Mouse (Mus musculus) v-Abl transformed pro-B cells (cell line): ENCODE measurements at regions not wholly inside any gene's neighbourhood (a gene's known extent, or its start where the extent isn't known, plus 50 kb on each side); places are given as distances from the start of the nearest gene placed in this dataset.

Experiments
- in situ Hi-C, 2 experiments: fragments of 400-800 bp; cut with MboI; formaldehyde crosslinking; loops; one replicate each; pipeline ENCODE4 v1.15.1; 2025; ENCODE audit not compliant: unreplicated experiment in 2 of 2

DNA sequence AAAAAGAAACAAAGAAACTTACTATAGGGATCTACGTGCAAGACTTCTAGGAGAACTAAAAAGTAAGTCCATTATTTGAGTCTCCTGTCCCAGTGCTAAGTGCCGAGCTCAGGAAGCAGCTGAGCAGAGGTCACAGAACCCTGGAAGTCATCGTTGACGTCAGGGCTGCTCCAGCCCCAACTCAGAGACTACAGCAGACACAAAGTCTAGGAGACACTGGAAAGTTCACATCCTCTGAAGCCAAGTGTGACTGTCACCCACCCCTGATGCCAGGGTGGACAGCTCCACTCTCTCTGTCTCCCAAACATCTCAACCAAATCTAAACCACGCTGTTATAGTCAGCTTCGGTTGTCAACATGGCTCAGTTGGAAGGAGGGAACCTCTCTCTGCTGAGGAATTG is 124.9 kb downstream of the Rpap3 start:
- in situ Hi-C loops, result loop anchor here (5.0 kb wide), 3 partner anchors 253 to 343 kb away; no protein-coding TSS in a partner anchor

DNA sequence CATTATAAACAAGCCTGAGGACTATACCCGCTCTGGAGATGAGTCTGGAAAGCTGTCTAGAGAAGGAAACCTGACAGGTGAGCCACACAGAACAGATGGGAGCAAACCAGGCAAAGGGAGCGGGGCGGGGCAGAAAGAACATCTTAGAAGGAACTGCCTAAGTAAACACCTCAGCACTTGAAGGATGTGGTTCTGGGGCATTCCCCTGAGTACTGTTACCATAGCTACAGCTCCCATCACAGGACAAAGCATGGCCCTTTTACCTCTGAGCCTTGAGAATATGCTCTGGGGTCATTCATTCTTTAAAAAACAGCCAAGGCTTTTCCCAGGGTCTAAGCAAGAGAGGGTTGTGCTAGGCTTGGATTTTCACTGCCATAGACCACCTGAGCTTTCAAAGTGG is 127.6 kb downstream of the Rpap3 start:
- in situ Hi-C loops, result loop anchor here in 1 of 2 experiments (5.0 kb wide), 1 partner anchor 251 kb away; no protein-coding TSS in a partner anchor

DNA sequence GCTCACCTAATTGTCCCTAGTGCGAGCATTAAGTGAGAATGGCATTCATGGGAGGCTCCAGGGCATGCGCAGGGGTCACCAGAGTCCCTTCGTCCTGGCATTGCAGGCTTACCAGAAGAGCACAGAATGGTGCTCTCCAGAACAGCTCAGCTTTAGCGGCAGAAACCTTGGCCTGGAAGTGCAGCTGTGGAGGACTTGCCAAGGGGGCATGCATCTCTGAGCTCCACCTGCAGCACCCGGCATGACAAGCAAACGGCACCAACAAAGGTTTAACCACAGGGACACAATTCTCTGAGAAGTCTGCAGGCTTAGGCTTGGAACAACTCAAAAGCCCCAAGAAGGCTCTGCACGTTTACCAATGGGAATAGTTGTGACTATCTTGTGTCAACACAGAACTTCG is 128.4 kb downstream of the Rpap3 start:
- in situ Hi-C loops, result loop anchor here in 1 of 2 experiments (5.0 kb wide), 1 partner anchor 250 kb away; no protein-coding TSS in a partner anchor

DNA sequence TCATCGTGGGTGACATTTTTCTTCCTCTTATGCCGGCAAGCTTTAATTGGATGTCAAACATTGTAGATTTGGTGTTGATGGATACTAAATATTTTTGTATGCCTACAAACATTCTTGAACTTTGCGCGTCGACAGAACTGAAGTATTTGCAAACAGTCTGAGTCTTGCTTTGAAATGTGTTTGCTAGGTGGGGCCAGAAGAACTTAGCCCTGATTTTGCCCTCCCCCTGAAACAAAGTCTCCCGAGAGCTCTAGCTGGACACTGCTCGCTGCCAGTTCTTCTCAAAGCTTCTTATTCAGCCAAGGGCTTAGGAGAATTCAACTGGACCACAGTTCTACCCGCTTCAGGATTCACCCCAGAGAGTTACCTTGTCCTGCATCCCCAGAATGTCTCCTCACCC is 133.0 kb downstream of the Rpap3 start:
- in situ Hi-C loops, result loop anchor here in 1 of 2 experiments (5.0 kb wide), 1 partner anchor 70 kb away; no protein-coding TSS in a partner anchor

DNA sequence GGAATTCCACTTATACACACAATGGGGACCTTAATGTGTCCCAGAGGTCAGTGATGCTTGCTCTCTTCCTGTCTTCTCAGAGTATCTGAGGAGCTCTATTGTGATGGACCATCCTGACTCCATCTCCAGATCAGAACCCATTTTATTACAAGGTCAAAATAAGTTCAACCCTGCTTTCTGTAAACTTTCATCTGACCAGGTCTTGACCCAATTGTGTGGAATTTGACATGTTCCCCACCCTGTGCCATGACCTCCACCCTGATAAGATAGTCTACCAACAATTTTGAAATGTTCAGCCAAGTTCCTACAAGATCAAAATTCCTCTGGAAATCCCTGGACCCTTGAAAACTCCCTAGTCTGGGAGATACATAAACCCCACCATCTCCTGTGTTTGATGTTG is 133.7 kb downstream of the Rpap3 start:
- in situ Hi-C loops, result loop anchor here in 1 of 2 experiments (5.0 kb wide), 1 partner anchor 70 kb away; no protein-coding TSS in a partner anchor

DNA sequence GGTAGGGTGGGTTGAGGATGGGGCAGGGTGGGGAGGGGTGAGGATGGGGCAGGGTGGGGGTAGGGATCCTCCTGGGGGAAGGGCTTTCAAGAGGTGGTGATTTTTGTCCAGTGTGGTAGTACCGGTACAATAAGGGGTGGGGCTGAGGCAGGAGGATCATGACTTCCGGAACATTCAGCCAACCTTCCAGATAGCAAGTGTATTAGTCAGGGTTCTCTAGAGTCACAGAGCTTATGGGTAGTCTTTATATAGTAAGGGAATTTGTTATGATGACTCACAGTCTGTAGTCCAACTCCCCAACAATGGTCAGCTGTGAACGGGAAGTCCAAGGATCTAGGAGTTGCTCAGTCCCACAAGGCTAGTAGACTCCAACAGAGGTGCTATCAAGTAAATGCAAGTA is 145.5 kb downstream of the Rpap3 start:
- in situ Hi-C loops, result loop anchor here in 1 of 2 experiments (10.0 kb wide), 1 partner anchor 45 kb away; no protein-coding TSS in a partner anchor

DNA sequence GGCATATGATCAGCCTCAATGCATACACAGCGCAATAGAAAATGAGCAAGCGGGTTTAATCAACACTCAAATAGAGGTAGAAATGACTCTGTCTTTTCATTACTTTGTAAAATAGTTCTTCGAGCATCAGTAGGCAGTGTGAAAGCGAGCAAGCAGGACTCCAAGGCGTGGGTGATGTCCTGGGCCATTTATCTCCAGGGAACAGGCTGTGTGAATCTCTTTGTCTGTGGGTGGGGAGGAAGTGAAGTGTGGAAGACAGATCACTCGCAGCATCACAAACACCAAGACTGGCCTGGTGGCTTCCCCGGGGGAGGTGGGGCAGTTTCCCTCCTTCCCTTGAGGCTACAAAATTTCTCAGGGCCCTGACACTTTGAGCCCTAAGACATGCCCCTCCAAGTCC is 146.9 kb downstream of the Rpap3 start:
- in situ Hi-C loops, result no loop called here

DNA sequence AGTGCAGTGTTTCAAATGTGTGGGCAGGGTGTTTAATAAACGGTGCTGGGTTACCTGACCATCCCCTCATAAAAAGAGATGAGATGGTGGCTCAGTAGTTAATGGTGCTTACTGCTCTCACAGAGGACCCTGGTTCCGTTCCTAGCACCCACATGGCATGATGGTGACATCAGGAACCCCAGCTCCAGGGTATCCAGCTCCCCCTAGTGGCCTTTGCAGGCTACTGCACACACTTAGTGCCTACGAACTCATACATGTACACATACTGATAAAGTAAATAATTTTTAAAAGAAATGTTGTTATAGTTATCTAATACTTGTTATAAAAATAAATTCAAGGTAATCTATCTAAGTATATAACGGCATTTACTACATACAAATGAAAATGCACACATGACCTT is 157.3 kb downstream of the Rpap3 start:
- in situ Hi-C loops, result no loop called here

DNA sequence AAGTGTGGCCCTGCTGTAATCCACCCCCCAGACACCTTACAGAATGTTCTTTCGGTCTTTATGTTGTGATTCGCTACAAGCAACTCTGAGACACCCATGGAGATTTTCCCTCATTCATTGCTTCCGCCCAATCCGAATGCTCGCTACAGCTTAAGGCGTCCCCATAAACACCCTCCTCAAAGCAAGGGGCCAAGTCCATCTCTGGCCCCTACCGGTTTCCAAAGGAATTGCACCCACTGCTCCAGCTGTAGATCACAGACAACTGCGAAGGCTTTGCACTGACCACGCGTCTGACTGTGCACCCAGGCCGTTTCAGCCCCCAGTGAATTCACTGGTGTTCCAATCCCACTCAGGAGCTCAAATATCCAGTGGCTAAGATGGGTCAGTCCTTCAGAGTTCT is 160.6 kb downstream of the Rpap3 start:
- in situ Hi-C loops, result no loop called here

DNA sequence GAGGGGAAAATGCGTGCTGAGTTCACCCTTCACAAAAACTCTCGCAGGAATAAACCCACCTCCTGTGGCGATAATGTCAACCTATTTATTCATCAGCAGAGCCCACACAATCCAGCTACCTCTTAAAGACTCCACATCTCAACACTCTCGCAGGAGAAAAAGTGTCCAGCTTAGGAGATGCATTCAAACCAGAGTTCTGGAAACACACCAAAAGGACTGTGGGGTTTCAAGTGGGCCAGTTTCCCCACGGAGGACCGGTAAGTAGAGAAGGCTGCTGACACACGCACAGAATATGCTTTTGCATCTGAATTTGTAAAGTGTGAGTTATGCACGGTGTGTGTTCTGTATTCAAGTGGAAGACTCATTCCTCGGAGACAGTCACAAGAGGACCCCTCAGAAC is 164.0 kb downstream of the Rpap3 start:
- in situ Hi-C loops, result no loop called here

DNA sequence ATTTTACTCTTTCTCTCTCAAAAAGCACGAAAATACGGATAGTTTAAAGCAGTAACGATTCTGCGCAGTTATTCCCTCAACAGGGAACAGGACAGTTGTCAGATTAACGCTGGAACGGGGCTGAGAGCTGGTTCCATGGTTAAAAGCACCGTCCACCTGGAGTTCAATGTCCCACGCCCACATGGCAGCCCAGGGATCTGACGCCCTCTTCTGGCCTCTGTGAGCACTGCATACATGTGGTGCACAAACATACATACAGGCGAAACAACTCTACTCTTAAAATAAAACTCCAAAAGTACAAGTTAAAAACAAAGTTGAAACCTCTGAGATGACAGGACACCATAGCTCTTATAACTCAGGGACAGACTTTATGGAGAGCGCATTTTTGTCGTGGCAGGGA is 169.5 kb downstream of the Rpap3 start:
- in situ Hi-C loops, result no loop called here

DNA sequence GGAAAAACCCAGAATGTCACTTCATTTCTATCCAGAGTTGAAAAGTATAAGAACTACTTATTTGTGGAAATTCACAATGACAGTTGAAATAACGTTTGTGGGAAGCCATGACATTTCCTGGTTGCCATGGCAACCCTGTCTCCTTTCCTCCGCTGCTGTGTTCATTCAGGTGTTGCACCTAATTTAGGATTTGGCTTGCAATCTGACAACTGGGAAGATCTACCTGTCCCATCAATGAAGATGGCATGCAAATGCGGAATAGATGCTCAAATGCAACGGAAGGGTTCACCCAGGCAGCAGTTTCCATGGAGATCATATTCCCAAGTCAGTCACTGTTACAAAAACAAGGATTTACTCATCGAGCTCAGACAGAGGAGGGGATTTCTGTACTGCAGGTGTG is 170.7 kb downstream of the Rpap3 start:
- in situ Hi-C loops, result no loop called here

DNA sequence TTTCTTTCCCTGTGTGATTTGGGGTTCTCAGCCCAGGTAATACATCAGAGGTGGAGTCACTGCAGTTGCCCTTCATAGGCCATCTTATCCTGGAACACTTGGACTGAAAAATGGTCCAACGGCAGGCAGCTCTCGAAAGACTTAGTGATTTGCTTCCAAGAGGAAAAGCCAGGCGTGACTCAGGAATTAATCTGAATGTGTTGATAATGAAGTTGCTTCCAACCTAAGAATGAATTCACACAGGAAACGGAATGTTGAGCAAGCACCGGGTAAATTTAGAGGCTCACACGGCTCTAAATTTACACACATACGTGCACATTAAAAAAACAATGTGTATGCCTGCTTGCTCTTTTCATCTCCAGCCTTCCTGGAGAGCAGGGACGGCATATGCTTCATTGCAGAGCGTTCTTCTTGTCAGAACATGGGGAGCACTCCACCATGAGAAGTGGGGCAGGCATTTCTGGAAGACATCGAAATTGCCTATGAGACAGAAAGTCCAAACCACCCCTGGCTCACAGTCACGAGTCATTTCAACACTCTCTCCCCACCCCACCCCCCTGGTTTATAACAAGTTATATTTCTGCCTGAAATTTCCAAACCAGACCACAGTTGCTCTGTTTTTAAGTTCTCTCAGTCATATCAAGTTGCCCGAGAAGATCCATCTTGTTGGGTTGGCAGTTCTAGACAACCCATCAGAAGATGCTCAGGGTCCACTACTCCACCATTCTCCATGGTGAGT is 171.9 kb downstream of the Rpap3 start:
- in situ Hi-C loops, result no loop called here

DNA sequence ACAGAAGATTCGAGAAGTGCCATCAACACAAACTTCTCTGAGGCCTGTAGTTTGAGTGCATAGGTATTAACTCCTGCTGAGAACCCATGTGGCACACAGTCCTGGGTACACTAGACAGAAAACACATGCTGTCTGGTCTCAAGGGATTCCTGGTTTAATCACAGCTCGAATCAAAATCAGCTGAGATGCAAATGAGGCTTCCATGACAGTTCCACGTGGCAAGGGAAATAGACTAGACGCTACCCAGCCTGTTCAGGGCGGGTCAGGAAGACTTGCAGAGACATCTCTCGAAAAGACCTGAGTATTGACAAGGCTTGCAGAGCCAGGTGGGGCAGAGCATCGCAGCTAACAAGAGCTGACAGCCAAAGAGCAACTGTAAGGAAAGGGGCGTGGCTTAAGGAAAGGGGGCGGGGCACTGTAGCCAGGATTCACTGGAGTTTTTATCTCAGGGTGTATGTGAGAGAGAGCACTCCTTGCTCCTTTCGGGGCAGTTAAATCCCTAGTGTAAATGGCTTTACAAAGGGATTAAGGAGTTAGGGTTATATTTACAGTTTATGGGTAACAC is 173.2 kb downstream of the Rpap3 start:
- in situ Hi-C loops, result no loop called here

DNA sequence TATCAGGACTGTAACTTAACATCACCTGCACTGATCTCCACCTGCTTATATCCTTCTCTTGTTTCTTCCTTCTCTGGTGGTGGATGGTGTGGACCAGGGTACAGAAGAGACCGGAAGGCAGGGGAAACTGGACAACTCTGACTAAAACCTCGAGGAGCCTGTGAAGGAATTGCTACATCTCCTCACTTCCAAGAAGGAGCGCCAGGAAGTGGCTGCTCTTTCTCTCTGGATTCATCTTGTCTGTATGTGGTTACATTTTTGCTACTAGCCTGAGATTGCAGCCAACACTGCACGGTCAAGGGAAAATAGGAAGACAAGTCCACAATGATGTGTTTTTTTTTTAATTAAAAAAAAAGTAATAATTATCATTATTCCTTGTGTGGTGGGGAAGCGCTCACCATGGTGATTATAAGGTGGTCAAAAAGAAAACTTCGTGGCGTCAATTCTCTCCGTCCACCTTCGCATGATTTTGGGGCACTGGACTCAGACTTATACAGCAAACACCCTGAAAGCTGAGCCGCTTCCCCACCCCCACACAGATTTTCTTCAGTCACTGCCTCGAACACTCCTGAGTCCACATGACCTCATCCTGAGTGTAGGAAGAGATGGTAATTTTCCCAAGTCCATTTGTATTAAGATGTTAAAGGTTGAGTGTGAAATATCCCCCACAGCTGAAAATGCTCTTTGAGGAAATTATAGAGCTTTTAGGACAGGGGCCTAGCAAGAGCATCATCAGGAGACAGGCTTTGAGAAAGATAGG is 177.2 kb downstream of the Rpap3 start:
- in situ Hi-C loops, result no loop called here

DNA sequence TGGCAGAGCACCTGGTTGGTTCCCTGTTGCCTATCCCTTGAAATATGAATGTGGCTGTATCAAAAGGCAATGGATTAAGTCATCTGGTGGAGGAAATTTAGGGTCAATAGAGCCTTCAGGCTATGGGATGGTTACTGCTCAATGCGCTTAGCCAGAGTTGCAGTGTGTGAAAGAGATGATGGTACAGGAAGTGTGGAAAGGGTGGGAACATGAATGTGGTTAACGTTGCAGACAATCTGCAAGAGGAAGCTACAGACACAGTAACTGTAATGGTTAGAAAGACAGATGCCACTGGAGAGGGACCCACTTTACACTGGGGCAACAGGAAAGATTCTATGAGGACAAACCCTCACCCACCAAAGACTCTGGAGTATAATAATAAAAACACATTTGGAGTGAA is 185.2 kb downstream of the Rpap3 start:
- in situ Hi-C loops, result no loop called here

DNA sequence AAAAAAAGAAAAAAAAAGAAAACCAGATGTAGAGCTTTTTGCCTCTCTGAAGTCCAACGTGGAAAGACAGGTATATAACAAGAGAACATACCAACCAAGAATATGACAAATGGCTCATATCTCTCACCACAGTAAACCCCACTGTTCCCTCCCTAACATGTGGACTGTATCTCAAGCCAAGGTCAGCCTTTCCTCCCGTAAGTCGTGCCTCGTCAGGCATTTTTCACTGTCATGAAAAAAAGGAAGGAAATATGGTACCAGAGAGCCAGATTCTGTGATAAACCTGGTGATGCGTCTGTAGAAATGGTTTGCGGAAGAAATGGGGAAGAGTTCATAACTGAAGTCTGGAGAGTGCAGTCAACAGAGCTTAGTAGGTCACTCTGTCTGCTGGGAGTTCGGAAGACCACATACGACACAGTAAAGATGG is 185.7 kb downstream of the Rpap3 start:
- in situ Hi-C loops, result loop anchor here in 1 of 2 experiments (10.0 kb wide), 1 partner anchor 45 kb away; no protein-coding TSS in a partner anchor

DNA sequence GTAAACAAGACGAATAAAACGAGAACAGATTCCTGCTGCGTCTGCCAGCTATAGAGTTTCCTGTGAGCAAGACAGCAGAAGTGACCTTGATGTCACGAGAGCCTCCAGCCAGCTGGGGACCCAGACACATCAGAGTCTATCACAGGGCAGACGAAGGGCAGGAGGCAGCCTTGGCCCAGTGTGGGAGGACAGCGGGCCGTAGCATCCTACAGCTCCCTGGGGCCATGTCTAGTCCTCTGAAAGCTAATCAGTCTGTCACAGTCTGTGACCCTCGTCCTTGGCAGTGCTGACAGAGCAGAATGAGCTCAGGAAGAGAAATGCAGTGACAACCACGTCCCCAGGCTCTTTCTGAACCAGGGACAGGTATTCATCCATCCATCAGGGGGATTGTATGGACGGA is 187.7 kb downstream of the Rpap3 start:
- in situ Hi-C loops, result loop anchor here in 1 of 2 experiments (10.0 kb wide), 1 partner anchor 47 kb away; no protein-coding TSS in a partner anchor

DNA sequence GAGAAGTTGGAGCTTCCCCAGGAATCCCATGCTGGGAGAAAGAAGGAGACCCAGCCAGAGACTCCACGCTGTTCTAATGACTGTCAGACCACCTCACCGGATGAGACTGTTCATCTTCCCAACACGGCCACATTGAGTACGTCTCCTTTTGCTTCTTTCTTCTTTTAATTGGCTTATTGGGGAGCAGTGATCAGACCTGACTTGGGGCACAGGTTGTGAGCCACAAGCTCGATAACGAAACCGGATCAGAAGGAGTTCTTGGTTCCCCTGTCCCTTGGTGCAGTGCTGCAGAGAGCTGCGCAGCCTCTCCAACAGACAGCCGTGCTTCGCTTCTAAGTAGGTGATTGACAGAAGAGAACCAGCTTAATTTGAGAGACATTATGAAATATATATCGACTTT is 188.4 kb downstream of the Rpap3 start:
- in situ Hi-C loops, result loop anchor here in 1 of 2 experiments (10.0 kb wide), 1 partner anchor 48 kb away; no protein-coding TSS in a partner anchor

DNA sequence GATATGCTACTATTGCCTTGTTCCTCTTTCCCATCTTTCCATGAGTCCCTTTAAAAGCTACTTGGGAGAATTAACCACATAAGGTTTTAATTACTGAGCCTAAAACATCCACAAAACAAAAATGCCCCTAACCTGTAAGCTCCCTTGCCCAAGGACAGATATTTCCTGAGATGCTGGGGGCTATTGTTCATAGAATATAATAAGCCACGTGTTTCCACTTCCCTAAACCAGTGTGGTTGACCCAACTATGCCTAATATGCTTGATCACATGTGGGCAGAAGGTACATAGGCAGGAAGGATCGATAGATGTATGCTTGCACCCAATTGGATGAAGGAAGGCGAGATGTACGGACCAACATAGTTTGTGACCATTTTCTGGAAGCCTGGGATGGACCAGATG is 189.9 kb downstream of the Rpap3 start:
- in situ Hi-C loops, result loop anchor here in 1 of 2 experiments (10.0 kb wide), 1 partner anchor 49 kb away; no protein-coding TSS in a partner anchor
